Mouse (Mus musculus): Measurements from ENCODE around the gene Xylt1. TPM values are rescaled to one million over a fixed set of nuclear protein-coding genes. Genes with fewer than 3 reads are reported as not detected.

Xylt1 gene
- polyA plus RNA-seq, 1 experiment from 2014 or later, result 0.48 TPM

DNA sequence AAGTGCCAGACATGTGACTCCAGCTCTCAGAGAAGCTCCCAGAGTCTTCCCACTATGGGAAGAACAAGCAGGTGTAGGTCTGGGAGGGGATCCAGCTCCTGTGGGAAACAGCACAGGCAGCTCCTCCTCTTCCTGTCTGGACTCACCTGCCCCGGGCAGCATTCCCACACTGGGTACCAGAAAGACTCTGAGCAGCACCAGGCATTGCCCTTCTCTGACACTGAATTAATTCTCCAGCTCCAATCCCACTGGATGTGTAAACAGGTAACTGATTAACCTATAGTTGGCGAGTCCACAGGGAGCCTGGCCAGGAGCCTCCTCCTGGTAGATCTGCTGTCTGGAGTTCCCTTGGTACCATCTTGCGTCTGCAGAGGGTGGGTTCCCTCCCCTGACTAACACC lies 248.0 kb downstream of the Xylt1 start:
- Histone ChIP-seq H3K27me3 (replicated peaks; ENCODE audit: control insufficient read depth, insufficient read depth, low read length) (no peaks in the 10 kb centered on the region), H3K4me3 (ENCODE audit: low read length) (no peak overlapping the region), H3K36me3 (ENCODE audit: control insufficient read depth, insufficient read depth, low read length) (no peaks in the 10 kb centered on the region), H3K9me3 (ENCODE audit: control insufficient read depth, low read length) (no peaks in the 10 kb centered on the region), H3K4me1 (ENCODE audit: control insufficient read depth, insufficient read depth, low read length) (no peaks in the 10 kb centered on the region), H3K4me2 (ENCODE audit: low read depth, low read length) (no peak overlapping the region), H3K27ac (ENCODE audit: low read length) (no peak overlapping the region), H3K9ac (ENCODE audit: low read depth, low read length) (no peak overlapping the region)
- WGBS, result 54% methylated on average over 3 of the region's 3 CpGs
- no peak for ATAC-seq

- H3K4me2 ChIP-seq (ENCODE audit: low read depth, low read length), result no peak overlapping the region
- no peaks in the 10 kb centered on the region for H3K9me3 ChIP-seq (ENCODE audit: control insufficient read depth, low read length)
- H3K36me3 ChIP-seq (ENCODE audit: control insufficient read depth, insufficient read depth, low read length), result no peaks in the 10 kb centered on the region
- H3K27ac ChIP-seq (ENCODE audit: low read length), result no peak overlapping the region
- no peaks in the 10 kb centered on the region for H3K27me3 ChIP-seq (replicated peaks; ENCODE audit: control insufficient read depth, insufficient read depth, low read length)
- no peak for ATAC-seq
- no peak overlapping the region for H3K4me3 ChIP-seq (ENCODE audit: low read length)
- no peak overlapping the region for H3K9ac ChIP-seq (ENCODE audit: low read depth, low read length)
- 65% methylated on average over 5 of the region's 5 CpGs for WGBS
- no peaks in the 10 kb centered on the region for H3K4me1 ChIP-seq (ENCODE audit: control insufficient read depth, insufficient read depth, low read length)
Observed at GRCm38 (mm10) chr7:117630657-117631056, 249.9 kb downstream of the Xylt1 start.

DNA sequence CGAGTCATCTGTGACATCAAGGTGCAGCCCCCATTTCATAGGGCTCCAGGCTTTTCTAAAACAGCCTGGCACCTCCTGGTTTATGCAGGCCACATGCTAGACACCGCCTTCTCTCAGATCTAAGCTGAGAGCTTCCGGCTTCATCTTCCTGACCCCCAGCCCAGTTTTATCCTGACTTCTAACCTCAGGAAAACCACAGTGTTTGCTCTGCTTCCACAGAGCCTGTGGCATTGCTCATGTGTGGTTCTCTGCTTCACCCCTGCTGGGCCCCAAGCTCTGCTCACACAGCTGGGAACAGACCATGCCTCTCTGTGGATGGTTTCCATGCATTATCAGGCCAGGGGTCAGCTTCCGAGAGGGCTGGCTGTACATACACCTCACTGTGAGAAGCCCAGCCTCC lies 254.8 kb downstream of the Xylt1 start:
- Histone ChIP-seq H3K4me3 (ENCODE audit: low read length) (no peak overlapping the region), H3K9me3 (ENCODE audit: control insufficient read depth, low read length) (no peaks in the 10 kb centered on the region), H3K4me2 (ENCODE audit: low read depth, low read length) (no peak overlapping the region), H3K36me3 (ENCODE audit: control insufficient read depth, insufficient read depth, low read length) (no peaks in the 10 kb centered on the region; the same call in 1 of the 2 replicates), H3K9ac (ENCODE audit: low read depth, low read length) (no peak overlapping the region), H3K27me3 (replicated peaks; ENCODE audit: control insufficient read depth, insufficient read depth, low read length) (no peaks in the 10 kb centered on the region), H3K4me1 (ENCODE audit: control insufficient read depth, insufficient read depth, low read length) (no peaks in the 10 kb centered on the region), H3K27ac (ENCODE audit: low read length) (no peak overlapping the region)
- 73% methylated on average over 4 of the region's 4 CpGs for WGBS
- ATAC-seq, result no peak

DNA sequence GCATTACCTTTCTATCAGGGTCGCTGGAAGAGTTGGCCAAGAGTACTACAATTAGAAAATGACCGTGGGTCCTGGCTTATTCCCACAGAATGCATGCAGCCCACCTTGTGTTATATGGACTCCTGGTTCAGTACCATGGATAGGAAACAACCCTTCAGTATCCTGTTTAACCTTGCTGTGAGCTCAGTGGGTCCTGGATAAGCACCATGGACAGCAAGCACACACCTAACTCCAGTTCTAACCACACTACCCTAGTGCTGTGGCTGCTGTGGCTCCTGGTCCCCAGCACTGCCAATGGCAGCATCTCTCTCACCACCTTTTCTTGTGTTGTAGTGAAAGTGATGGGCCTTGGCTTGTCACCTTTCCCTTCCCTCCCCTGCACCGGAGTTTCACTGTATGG lies 255.9 kb downstream of the Xylt1 start:
- Histone ChIP-seq H3K4me3 (ENCODE audit: low read length) (no peak overlapping the region), H3K9ac (ENCODE audit: low read depth, low read length) (no peak overlapping the region), H3K4me1 (ENCODE audit: control insufficient read depth, insufficient read depth, low read length) (no peaks in the 10 kb centered on the region), H3K27me3 (replicated peaks; ENCODE audit: control insufficient read depth, insufficient read depth, low read length) (no peaks in the 10 kb centered on the region), H3K27ac (ENCODE audit: low read length) (no peak overlapping the region), H3K4me2 (ENCODE audit: low read depth, low read length) (no peak overlapping the region), H3K9me3 (ENCODE audit: control insufficient read depth, low read length) (no peaks in the 10 kb centered on the region), H3K36me3 (ENCODE audit: control insufficient read depth, insufficient read depth, low read length) (no peaks in the 10 kb centered on the region; the same call in 1 of the 2 replicates)
- ATAC-seq, result no peak
- WGBS, result 71% methylated on average over 3 of the region's 3 CpGs

DNA sequence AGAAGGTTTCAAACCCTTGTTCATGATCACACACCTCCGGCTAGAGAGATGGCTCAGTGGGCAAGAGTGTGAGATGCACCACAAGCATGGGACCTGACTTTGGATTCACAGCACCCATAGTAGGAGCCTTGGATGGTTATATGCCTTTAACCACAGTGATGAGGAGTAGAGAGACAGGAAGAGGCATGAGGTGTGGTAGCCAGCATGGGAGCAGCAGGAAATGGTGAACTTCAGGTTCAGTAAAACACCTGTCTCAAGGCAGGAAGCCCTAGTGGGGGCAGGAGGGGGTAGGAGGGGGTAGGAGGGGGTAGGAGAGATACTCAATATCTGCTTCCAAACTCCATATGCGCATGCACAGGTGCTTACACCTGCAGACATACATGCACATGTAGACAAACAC lies 257.2 kb downstream of the Xylt1 start:
- H3K4me3 ChIP-seq (ENCODE audit: low read length), result no peak overlapping the region
- no peak overlapping the region for H3K27ac ChIP-seq (ENCODE audit: low read length)
- H3K9me3 ChIP-seq (ENCODE audit: control insufficient read depth, low read length), result no peaks in the 10 kb centered on the region
- H3K27me3 ChIP-seq (replicated peaks; ENCODE audit: control insufficient read depth, insufficient read depth, low read length), result no peaks in the 10 kb centered on the region
- 95% methylated on average over 2 of the region's 2 CpGs for WGBS
- H3K9ac ChIP-seq (ENCODE audit: low read depth, low read length), result no peak overlapping the region
- H3K4me2 ChIP-seq (ENCODE audit: low read depth, low read length), result no peak overlapping the region
- no peaks in the 10 kb centered on the region for H3K4me1 ChIP-seq (ENCODE audit: control insufficient read depth, insufficient read depth, low read length)
- no peak for ATAC-seq
- no peaks in the 10 kb centered on the region; the same call in 1 of the 2 replicates for H3K36me3 ChIP-seq (ENCODE audit: control insufficient read depth, insufficient read depth, low read length)

- no peak for ATAC-seq
- Histone ChIP-seq H3K27ac (ENCODE audit: low read length) (no peak overlapping the region), H3K4me3 (ENCODE audit: low read length) (no peak overlapping the region), H3K27me3 (replicated peaks; ENCODE audit: control insufficient read depth, insufficient read depth, low read length) (no peaks in the 10 kb centered on the region), H3K4me1 (ENCODE audit: control insufficient read depth, insufficient read depth, low read length) (no peaks in the 10 kb centered on the region), H3K4me2 (ENCODE audit: low read depth, low read length) (no peak overlapping the region), H3K9me3 (ENCODE audit: control insufficient read depth, low read length) (no peaks in the 10 kb centered on the region), H3K36me3 (ENCODE audit: control insufficient read depth, insufficient read depth, low read length) (no peaks in the 10 kb centered on the region), H3K9ac (ENCODE audit: low read depth, low read length) (no peak overlapping the region)
- 55% methylated on average over 1 of the region's 1 CpGs for WGBS
Observed at GRCm38 (mm10) chr7:117652637-117653036, 271.9 kb downstream of the Xylt1 start.

- no peaks in the 10 kb centered on the region for H3K9me3 ChIP-seq (ENCODE audit: control insufficient read depth, low read length)
- H3K4me3 ChIP-seq (ENCODE audit: low read length), result no peak overlapping the region
- no peak overlapping the region for H3K4me2 ChIP-seq (ENCODE audit: low read depth, low read length)
- WGBS, result 97% methylated on average over 5 of the region's 5 CpGs
- H3K27ac ChIP-seq (ENCODE audit: low read length), result no peak overlapping the region
- H3K27me3 ChIP-seq (replicated peaks; ENCODE audit: control insufficient read depth, insufficient read depth, low read length), result no peaks in the 10 kb centered on the region
- no peaks in the 10 kb centered on the region for H3K4me1 ChIP-seq (ENCODE audit: control insufficient read depth, insufficient read depth, low read length)
- no peak overlapping the region for H3K9ac ChIP-seq (ENCODE audit: low read depth, low read length)
- ATAC-seq, result no peak
- H3K36me3 ChIP-seq (ENCODE audit: control insufficient read depth, insufficient read depth, low read length), result no peaks in the 10 kb centered on the region
Observed at GRCm38 (mm10) chr7:117655732-117656131, 275.0 kb downstream of the Xylt1 start.

- Histone ChIP-seq H3K36me3 (ENCODE audit: control insufficient read depth, insufficient read depth, low read length) (no peaks in the 10 kb centered on the region), H3K4me3 (ENCODE audit: low read length) (no peak overlapping the region), H3K9me3 (ENCODE audit: control insufficient read depth, low read length) (no peaks in the 10 kb centered on the region), H3K4me1 (ENCODE audit: control insufficient read depth, insufficient read depth, low read length) (no peaks in the 10 kb centered on the region), H3K27me3 (replicated peaks; ENCODE audit: control insufficient read depth, insufficient read depth, low read length) (no peaks in the 10 kb centered on the region), H3K9ac (ENCODE audit: low read depth, low read length) (no peak overlapping the region), H3K27ac (ENCODE audit: low read length) (no peak overlapping the region), H3K4me2 (ENCODE audit: low read depth, low read length) (no peak overlapping the region)
- no peak for ATAC-seq
- WGBS, result 91% methylated on average over 4 of the region's 4 CpGs
Observed at GRCm38 (mm10) chr7:117658180-117658579, 277.4 kb downstream of the Xylt1 start.

DNA sequence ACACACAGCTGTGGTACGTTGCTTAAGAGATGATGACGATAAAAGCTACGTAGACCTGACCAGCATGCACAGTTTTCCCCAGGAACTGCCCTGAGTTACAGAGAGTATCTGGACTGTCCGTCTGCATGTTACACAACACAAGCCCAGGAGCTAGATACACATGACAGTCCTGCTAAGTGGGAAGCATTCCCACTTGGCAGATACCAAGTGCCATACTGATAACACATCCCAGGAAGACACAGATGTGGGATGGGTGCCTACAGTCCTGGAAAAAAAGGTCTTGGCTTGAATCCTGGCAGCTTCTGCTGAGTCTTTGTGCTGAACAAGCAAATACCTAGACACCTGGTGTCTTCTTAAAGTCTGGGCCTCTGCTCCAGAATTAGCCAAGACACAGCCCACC lies 278.0 kb downstream of the Xylt1 start:
- H3K9me3 ChIP-seq (ENCODE audit: control insufficient read depth, low read length), result no peaks in the 10 kb centered on the region
- no peaks in the 10 kb centered on the region for H3K36me3 ChIP-seq (ENCODE audit: control insufficient read depth, insufficient read depth, low read length)
- H3K9ac ChIP-seq (ENCODE audit: low read depth, low read length), result no peak overlapping the region
- ATAC-seq, result no peak
- H3K27me3 ChIP-seq (replicated peaks; ENCODE audit: control insufficient read depth, insufficient read depth, low read length), result no peaks in the 10 kb centered on the region
- H3K4me2 ChIP-seq (ENCODE audit: low read depth, low read length), result no peak overlapping the region
- H3K4me3 ChIP-seq (ENCODE audit: low read length), result no peak overlapping the region
- H3K27ac ChIP-seq (ENCODE audit: low read length), result no peak overlapping the region
- H3K4me1 ChIP-seq (ENCODE audit: control insufficient read depth, insufficient read depth, low read length), result no peaks in the 10 kb centered on the region
- WGBS, result 84% methylated on average over 4 of the region's 4 CpGs

DNA sequence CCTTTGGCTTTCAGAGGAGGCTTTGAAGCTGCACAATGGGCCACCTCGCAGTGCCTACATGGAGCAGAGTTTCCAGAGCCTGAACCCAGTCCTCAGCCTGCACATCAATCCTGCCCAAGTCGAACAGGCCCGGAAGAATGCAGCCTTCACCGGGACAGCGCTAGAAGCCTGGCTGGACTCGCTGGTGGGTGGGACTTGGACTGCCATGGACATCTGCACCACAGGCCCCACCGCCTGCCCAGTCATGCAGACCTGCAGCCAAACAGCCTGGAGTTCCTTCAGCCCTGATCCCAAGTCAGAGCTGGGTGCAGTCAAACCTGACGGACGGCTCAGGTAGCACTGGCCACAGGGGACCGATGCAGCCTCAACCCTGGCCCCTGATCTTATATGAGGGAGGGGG lies 286.5 kb downstream of the Xylt1 start:
- Histone ChIP-seq H3K27ac (ENCODE audit: low read length) (no peak overlapping the region), H3K36me3 (ENCODE audit: control insufficient read depth, insufficient read depth, low read length) (no peaks in the 10 kb centered on the region), H3K4me3 (ENCODE audit: low read length) (no peak overlapping the region), H3K9me3 (ENCODE audit: control insufficient read depth, low read length) (no peaks in the 10 kb centered on the region), H3K4me2 (ENCODE audit: low read depth, low read length) (no peak overlapping the region), H3K9ac (ENCODE audit: low read depth, low read length) (no peak overlapping the region), H3K27me3 (replicated peaks; ENCODE audit: control insufficient read depth, insufficient read depth, low read length) (no peaks in the 10 kb centered on the region), H3K4me1 (ENCODE audit: control insufficient read depth, insufficient read depth, low read length) (no peaks in the 10 kb centered on the region)
- ATAC-seq, result no peak
- WGBS, result 92% methylated on average over 10 of the region's 10 CpGs

Measured in intestine, embryonic 16.5 days (tissue).